20 mouse cellular contexts compared by ENCODE assay signal in the genomic region with DNA sequence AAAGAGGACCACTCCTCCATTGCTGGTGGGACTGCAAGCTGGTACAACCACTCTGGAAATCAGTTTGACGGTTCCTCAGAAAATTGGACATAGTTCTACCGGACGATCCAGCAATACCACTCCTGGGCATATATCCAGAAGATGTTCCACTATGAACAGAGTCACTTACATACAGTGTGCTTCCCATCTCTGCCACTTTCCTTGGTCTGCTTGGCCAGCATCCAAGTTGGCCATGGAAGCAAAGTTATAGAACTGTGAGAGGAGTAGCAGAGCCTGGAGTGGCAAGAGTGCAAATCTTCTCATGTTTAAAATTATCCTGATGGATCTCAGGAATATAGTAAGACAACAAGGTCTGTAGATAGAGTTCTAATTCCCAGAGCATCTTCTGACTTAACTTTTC.
"Had no signal": no experiment of that assay in that cellular context is flagged by ENCODE, and none has a peak within 500 bp of the region (broad histone marks: within the 10 kb centered on the region; RNA-seq: fewer than 3 reads in every experiment).

No protein-coding gene starts in this region.

- H3K4me1 ChIP-seq: limb, embryonic 10.5 days; liver, embryonic 12.5 days; liver, embryonic 15.5 days had no signal

- H3K4me3 ChIP-seq: limb, embryonic 10.5 days; limb, embryonic 13.5 days; liver, embryonic 12.5 days; liver, embryonic 15.5 days had no signal

- H3K9me3 ChIP-seq: limb, embryonic 10.5 days; limb, embryonic 13.5 days; liver, embryonic 12.5 days; liver, embryonic 15.5 days had no signal

- H3K4me2 ChIP-seq: limb, embryonic 13.5 days; liver, embryonic 12.5 days; liver, embryonic 15.5 days; midbrain, embryonic 11.5 days had no signal

- H3K36me3 ChIP-seq: limb, embryonic 10.5 days; limb, embryonic 13.5 days; liver, embryonic 12.5 days; liver, embryonic 15.5 days had no signal

- H3K9ac ChIP-seq: limb, embryonic 13.5 days; liver, embryonic 12.5 days; liver, embryonic 15.5 days had no signal

- DNase-seq: kidney, adult 18-20 months; kidney, postnatal 36 days; layer of hippocampus, postnatal 36 days; liver; lung, postnatal 14 days; midbrain, embryonic 14.5 days; right cerebral cortex, adult 18-20 months; right cerebral cortex, postnatal 14 days; right cerebral cortex, postnatal 4 days; thymus, adult 2 months; thymus, postnatal 14 days; thymus, postnatal 4 days had no signal

- H3K27me3 ChIP-seq: limb, embryonic 13.5 days; liver, embryonic 12.5 days; liver, embryonic 15.5 days had no signal

- ATAC-seq: intestine, embryonic 16.5 days; liver, embryonic 12.5 days had no signal

- H3K27ac ChIP-seq: kidney, postnatal 0 days; limb, embryonic 10.5 days; limb, embryonic 13.5 days; liver, embryonic 12.5 days; liver, embryonic 15.5 days; stomach, postnatal 0 days had no signal
